Mouse (Mus musculus): ENCODE data around the gene Bsn. TPM values are rescaled to one million over a fixed set of nuclear protein-coding genes. Genes with fewer than 3 reads are reported as not detected.

Bsn gene
- polyA plus RNA-seq, 1 experiment from 2014 or later = 0.76 TPM

- no peak overlapping the region for H3K4me2 ChIP-seq (replicated peaks; ENCODE audit: low read depth, low read length)
- H3K27ac ChIP-seq (ENCODE audit: low read depth, low read length) = no peak overlapping the region
- peaks cover 1% of the 10 kb centered on the region; the same call in 1 of the 2 replicates for H3K4me1 ChIP-seq (ENCODE audit: control insufficient read depth, insufficient read depth, low read length)
- H3K4me3 ChIP-seq (ENCODE audit: low read length) = no peak overlapping the region
- no peak for ATAC-seq (ENCODE audit: low FRiP score, low TSS enrichment)
- H3K9ac ChIP-seq (ENCODE audit: low read depth, low read length) = no peak overlapping the region
- no peaks in the 10 kb centered on the region for H3K27me3 ChIP-seq (ENCODE audit: control insufficient read depth, insufficient read depth, low read length)
- H3K36me3 ChIP-seq (ENCODE audit: control insufficient read depth, insufficient read depth, low read length) = no peaks in the 10 kb centered on the region
- 80% methylated on average over 10 of the region's 10 CpGs for WGBS
- no peaks in the 10 kb centered on the region for H3K9me3 ChIP-seq (ENCODE audit: control insufficient read depth, low read length)
Observed at GRCm38 (mm10) chr9:108169751-108170150, 20.4 kb downstream of the Bsn start.

DNA sequence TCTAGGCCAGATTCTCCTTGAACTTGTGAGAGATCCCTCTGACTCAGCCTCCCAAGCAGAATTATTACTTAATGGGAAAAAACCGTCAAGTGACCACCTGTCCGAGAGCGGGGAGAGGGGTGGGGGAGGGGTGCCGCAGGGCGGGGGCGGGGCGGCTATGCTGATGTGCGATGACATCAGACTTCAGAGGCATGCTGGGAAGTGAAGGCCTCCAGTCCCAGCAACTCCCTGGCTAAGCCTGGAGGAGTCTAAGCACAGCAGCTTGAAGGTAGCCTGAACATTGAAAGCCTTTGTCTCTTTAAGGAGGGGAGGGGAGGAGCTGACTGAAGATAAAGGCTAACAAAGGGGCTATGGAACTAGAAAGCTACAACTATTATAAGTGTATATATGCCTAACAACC is 25.0 kb downstream of the Bsn start:
- no peaks in the 10 kb centered on the region for H3K27me3 ChIP-seq (ENCODE audit: control insufficient read depth, insufficient read depth, low read length)
- no peak for ATAC-seq (ENCODE audit: low FRiP score, low TSS enrichment)
- H3K4me3 ChIP-seq (ENCODE audit: low read length) = no peak overlapping the region
- no peaks in the 10 kb centered on the region for H3K4me1 ChIP-seq (ENCODE audit: control insufficient read depth, insufficient read depth, low read length)
- no peak overlapping the region for H3K27ac ChIP-seq (ENCODE audit: low read depth, low read length)
- 53% methylated on average over 8 of the region's 8 CpGs for WGBS
- no peak overlapping the region for H3K9ac ChIP-seq (ENCODE audit: low read depth, low read length)
- no peaks in the 10 kb centered on the region for H3K36me3 ChIP-seq (ENCODE audit: control insufficient read depth, insufficient read depth, low read length)
- H3K4me2 ChIP-seq (replicated peaks; ENCODE audit: low read depth, low read length) = no peak overlapping the region
- no peaks in the 10 kb centered on the region for H3K9me3 ChIP-seq (ENCODE audit: control insufficient read depth, low read length)

- no peaks in the 10 kb centered on the region for H3K4me1 ChIP-seq (ENCODE audit: control insufficient read depth, insufficient read depth, low read length)
- no peak overlapping the region for H3K4me3 ChIP-seq (ENCODE audit: low read length)
- H3K27ac ChIP-seq (ENCODE audit: low read depth, low read length) = no peak overlapping the region
- no peaks in the 10 kb centered on the region for H3K9me3 ChIP-seq (ENCODE audit: control insufficient read depth, low read length)
- H3K27me3 ChIP-seq (ENCODE audit: control insufficient read depth, insufficient read depth, low read length) = no peaks in the 10 kb centered on the region
- no peak overlapping the region for H3K4me2 ChIP-seq (replicated peaks; ENCODE audit: low read depth, low read length)
- no peaks in the 10 kb centered on the region for H3K36me3 ChIP-seq (ENCODE audit: control insufficient read depth, insufficient read depth, low read length)
- H3K9ac ChIP-seq (ENCODE audit: low read depth, low read length) = no peak overlapping the region
- WGBS = 85% methylated on average over 16 of the region's 16 CpGs
- ATAC-seq (ENCODE audit: low FRiP score, low TSS enrichment) = no peak
Observed at GRCm38 (mm10) chr9:108163646-108164284, 26.4 kb downstream of the Bsn start.

GRCm38 (mm10) chr9:108157891-108158290 is 32.3 kb downstream of the Bsn start:
- no peak overlapping the region for H3K27ac ChIP-seq (ENCODE audit: low read depth, low read length)
- H3K9ac ChIP-seq (ENCODE audit: low read depth, low read length) = no peak overlapping the region
- no peak overlapping the region for H3K4me3 ChIP-seq (ENCODE audit: low read length)
- H3K36me3 ChIP-seq (ENCODE audit: control insufficient read depth, insufficient read depth, low read length) = no peaks in the 10 kb centered on the region
- H3K4me2 ChIP-seq (replicated peaks; ENCODE audit: low read depth, low read length) = no peak overlapping the region
- H3K9me3 ChIP-seq (ENCODE audit: control insufficient read depth, low read length) = no peaks in the 10 kb centered on the region
- WGBS = 68% methylated on average over 7 of the region's 7 CpGs
- no peaks in the 10 kb centered on the region for H3K27me3 ChIP-seq (ENCODE audit: control insufficient read depth, insufficient read depth, low read length)
- no peaks in the 10 kb centered on the region for H3K4me1 ChIP-seq (ENCODE audit: control insufficient read depth, insufficient read depth, low read length)
- no peak for ATAC-seq (ENCODE audit: low FRiP score, low TSS enrichment)

GRCm38 (mm10) chr9:108157451-108157850 is 32.7 kb downstream of the Bsn start:
- no peak overlapping the region for H3K27ac ChIP-seq (ENCODE audit: low read depth, low read length)
- no peaks in the 10 kb centered on the region for H3K4me1 ChIP-seq (ENCODE audit: control insufficient read depth, insufficient read depth, low read length)
- no peak overlapping the region for H3K4me3 ChIP-seq (ENCODE audit: low read length)
- H3K4me2 ChIP-seq (replicated peaks; ENCODE audit: low read depth, low read length) = no peak overlapping the region
- no peaks in the 10 kb centered on the region for H3K36me3 ChIP-seq (ENCODE audit: control insufficient read depth, insufficient read depth, low read length)
- ATAC-seq (ENCODE audit: low FRiP score, low TSS enrichment) = no peak
- no peak overlapping the region for H3K9ac ChIP-seq (ENCODE audit: low read depth, low read length)
- WGBS = 92% methylated on average over 6 of the region's 6 CpGs
- no peaks in the 10 kb centered on the region for H3K27me3 ChIP-seq (ENCODE audit: control insufficient read depth, insufficient read depth, low read length)
- H3K9me3 ChIP-seq (ENCODE audit: control insufficient read depth, low read length) = no peaks in the 10 kb centered on the region

DNA sequence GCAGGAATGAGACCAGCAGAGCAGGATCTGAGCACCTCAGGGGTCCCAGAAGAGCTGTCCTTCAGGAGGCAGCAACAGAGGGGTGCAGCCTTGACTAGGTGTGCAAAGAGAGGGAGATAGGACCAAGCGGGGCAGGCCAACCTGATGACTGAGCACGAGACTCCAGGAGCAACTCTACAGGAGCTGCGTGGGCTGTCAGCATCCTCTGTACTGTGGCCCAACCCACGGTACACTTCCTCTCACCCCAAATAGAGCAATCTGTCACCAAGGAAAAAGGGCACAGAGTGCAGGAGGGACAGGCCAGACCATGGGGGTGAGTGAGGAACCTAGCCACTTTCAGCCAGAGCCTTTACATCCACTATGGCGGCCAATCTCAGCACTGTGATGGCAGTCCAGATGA is 33.4 kb downstream of the Bsn start:
- Histone ChIP-seq H3K4me2 (replicated peaks; ENCODE audit: low read depth, low read length) (no peak overlapping the region), H3K9me3 (ENCODE audit: control insufficient read depth, low read length) (no peaks in the 10 kb centered on the region; the same call in 1 of the 2 replicates), H3K27ac (ENCODE audit: low read depth, low read length) (no peak overlapping the region), H3K9ac (ENCODE audit: low read depth, low read length) (no peak overlapping the region; the same call in 1 of the 2 replicates), H3K27me3 (ENCODE audit: control insufficient read depth, insufficient read depth, low read length) (no peaks in the 10 kb centered on the region), H3K36me3 (ENCODE audit: control insufficient read depth, insufficient read depth, low read length) (no peaks in the 10 kb centered on the region), H3K4me3 (ENCODE audit: low read length) (no peak overlapping the region), H3K4me1 (ENCODE audit: control insufficient read depth, insufficient read depth, low read length) (no peaks in the 10 kb centered on the region)
- WGBS = 84% methylated on average over 5 of the region's 5 CpGs
- no peak for ATAC-seq (ENCODE audit: low FRiP score, low TSS enrichment)

DNA sequence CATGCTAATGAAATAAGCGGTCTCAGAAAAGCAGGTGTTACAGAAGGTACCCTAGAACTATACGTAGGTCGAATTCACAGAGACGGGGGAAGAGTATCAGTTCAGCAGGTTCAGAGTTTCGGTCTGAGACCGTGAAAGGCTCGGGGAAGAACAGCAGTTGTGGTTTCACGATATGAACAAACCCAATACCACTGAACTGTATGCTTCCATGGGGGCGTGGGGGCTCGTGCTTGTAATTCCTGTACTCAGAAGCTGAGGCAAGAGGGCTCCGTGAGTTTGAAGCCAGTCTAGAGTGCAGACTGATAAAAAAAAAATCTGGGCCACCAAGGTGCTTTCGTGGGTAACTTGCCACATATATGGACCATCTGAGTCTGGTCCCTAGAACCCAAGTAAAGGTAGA is 35.4 kb downstream of the Bsn start:
- no peak overlapping the region for H3K27ac ChIP-seq (ENCODE audit: low read depth, low read length)
- no peak for ATAC-seq (ENCODE audit: low FRiP score, low TSS enrichment)
- WGBS = 90% methylated on average over 12 of the region's 12 CpGs

DNA sequence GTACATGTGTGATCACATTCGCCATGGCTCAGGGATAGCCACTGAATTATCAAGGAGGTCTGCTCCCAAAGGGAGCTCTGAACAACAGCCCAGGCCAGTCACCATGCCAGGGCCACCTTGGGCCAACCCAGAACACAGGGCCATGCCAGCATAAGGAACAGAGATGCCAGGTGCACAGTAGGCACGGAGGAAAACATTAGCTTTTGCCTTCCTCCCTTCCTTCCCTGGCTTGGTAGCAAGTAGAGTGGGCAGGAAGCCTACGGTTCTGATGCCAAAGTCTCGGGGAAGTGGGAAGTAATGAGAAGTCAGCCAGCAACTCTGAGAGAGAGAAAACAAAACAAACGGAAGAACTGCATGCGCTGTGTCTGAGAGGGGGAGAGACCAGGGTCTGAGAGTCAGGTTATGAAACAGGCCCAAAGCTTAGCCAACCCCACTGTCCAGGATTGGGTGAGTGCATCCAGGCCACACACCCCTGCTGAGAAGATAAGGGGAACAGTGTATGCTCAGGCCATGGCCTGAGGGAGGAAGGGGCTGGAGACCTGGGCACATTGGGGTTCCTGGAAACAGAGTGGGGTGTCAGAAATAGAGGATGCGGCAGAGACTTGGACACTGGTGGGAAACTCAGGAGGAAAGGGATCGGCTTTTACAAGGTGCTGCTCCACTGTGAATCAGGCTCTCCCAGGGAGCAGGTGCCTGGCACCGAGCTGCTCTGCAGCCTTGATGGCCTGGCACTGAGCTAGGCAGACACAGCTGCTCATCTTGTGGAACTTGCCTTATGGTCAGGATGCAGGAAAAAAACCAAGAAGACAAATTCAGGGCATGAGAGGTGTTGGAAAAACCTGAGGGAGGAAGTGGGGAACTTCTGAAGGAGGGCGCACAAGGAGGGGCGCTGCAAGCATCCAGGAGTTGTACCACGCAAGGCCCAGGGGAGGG is 36.4 kb downstream of the Bsn start:
- ATAC-seq (ENCODE audit: low FRiP score, low TSS enrichment) = no peak
- Histone ChIP-seq H3K27ac (ENCODE audit: low read depth, low read length) (no peak overlapping the region), H3K9ac (ENCODE audit: low read depth, low read length) (no peak overlapping the region), H3K4me3 (ENCODE audit: low read length) (no peak overlapping the region), H3K9me3 (ENCODE audit: control insufficient read depth, low read length) (no peaks in the 10 kb centered on the region; the same call in 1 of the 2 replicates), H3K36me3 (ENCODE audit: control insufficient read depth, insufficient read depth, low read length) (no peaks in the 10 kb centered on the region), H3K27me3 (ENCODE audit: control insufficient read depth, insufficient read depth, low read length) (no peaks in the 10 kb centered on the region), H3K4me1 (ENCODE audit: control insufficient read depth, insufficient read depth, low read length) (no peaks in the 10 kb centered on the region), H3K4me2 (replicated peaks; ENCODE audit: low read depth, low read length) (no peak overlapping the region)
- WGBS = 88% methylated on average over 12 of the region's 12 CpGs

More for the DNA sequence above, 35.4 kb downstream of the Bsn start:
- H3K4me3 ChIP-seq (ENCODE audit: low read length) = no peak overlapping the region
- H3K9ac ChIP-seq (ENCODE audit: low read depth, low read length) = no peak overlapping the region
- no peaks in the 10 kb centered on the region; the same call in 1 of the 2 replicates for H3K9me3 ChIP-seq (ENCODE audit: control insufficient read depth, low read length)
- no peak overlapping the region for H3K4me2 ChIP-seq (replicated peaks; ENCODE audit: low read depth, low read length)
- H3K4me1 ChIP-seq (ENCODE audit: control insufficient read depth, insufficient read depth, low read length) = no peaks in the 10 kb centered on the region
- no peaks in the 10 kb centered on the region for H3K36me3 ChIP-seq (ENCODE audit: control insufficient read depth, insufficient read depth, low read length)
- no peaks in the 10 kb centered on the region for H3K27me3 ChIP-seq (ENCODE audit: control insufficient read depth, insufficient read depth, low read length)

DNA sequence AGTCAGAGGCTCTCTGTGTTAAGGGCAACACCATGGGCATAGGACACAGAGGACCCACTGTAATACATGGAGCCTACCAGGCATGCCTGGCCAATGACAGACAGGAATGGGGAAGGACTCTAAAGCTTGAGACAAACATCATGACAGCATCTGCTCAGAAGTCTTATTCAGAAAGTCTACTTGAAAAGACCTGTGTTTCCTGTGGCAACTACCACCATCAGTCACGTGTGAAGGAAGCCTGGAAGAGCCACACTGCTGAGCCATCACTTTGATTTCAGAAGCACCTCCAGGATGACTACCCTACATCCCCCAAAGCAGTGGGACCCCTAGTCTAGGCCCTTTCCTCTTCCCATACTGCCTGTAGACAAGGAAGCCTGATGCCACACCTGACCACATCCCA is 39.7 kb downstream of the Bsn start:
- no peaks in the 10 kb centered on the region; the same call in 1 of the 2 replicates for H3K9me3 ChIP-seq (ENCODE audit: control insufficient read depth, low read length)
- H3K4me2 ChIP-seq (replicated peaks; ENCODE audit: low read depth, low read length) = no peak overlapping the region
- no peak overlapping the region for H3K4me3 ChIP-seq (ENCODE audit: low read length)
- H3K27me3 ChIP-seq (ENCODE audit: control insufficient read depth, insufficient read depth, low read length) = no peaks in the 10 kb centered on the region
- no peaks in the 10 kb centered on the region for H3K4me1 ChIP-seq (ENCODE audit: control insufficient read depth, insufficient read depth, low read length)
- ATAC-seq (ENCODE audit: low FRiP score, low TSS enrichment) = no peak
- H3K27ac ChIP-seq (ENCODE audit: low read depth, low read length) = no peak overlapping the region
- 82% methylated on average over 1 of the region's 1 CpGs for WGBS
- H3K36me3 ChIP-seq (ENCODE audit: control insufficient read depth, insufficient read depth, low read length) = no peaks in the 10 kb centered on the region
- no peak overlapping the region for H3K9ac ChIP-seq (ENCODE audit: low read depth, low read length)
